Mouse (Mus musculus): ENCODE measurements at regions not wholly inside any gene's neighbourhood (a gene's known extent, or its start where the extent isn't known, plus 50 kb on each side); places are given as distances from the start of the nearest gene placed in this dataset.

GRCm38 (mm10) chr3:35142683-35143082, 492.5 kb downstream of the Sox2 start:
- peak; percentile 45 for DNase-seq (ENCODE audit: extremely low read depth)
- Histone ChIP-seq H3K36me3 (replicated peaks in 1 of 2; ENCODE audit: control insufficient read depth in 1 of 2, insufficient read depth in 1 of 2, low read length in 1 of 2) (no peaks in the 10 kb centered on the region), H3K27ac (ENCODE audit: insufficient read depth, low read depth) (no peak overlapping the region), H3K79me2 (replicated peaks; ENCODE audit: control insufficient read depth, extremely low read depth, insufficient read depth, poor library complexity, severe bottlenecking) (no peaks in the 10 kb centered on the region), H3K4me1 (ENCODE audit: control insufficient read depth in 1 of 2, insufficient read depth in 2 of 2) (peaks cover 5 to 18% of the 10 kb centered on the region in 2 experiments; a peak in 3 of 4 replicates), H3K4me3 (replicated peaks in 1 of 3; ENCODE audit: low read depth in 2 of 3, low read length in 2 of 3, poor library complexity in 1 of 3) (no peak overlapping the region), H3K9me3 (replicated peaks; ENCODE audit: low read length) (peaks cover 9% of the 10 kb centered on the region), H3K27me3 (replicated peaks) (peaks cover 28% of the 10 kb centered on the region), H3K9ac (ENCODE audit: insufficient read depth, low read depth) (no peak overlapping the region), H3K4me2 (ENCODE audit: insufficient read depth, low read depth, poor library complexity, severe bottlenecking) (no peak overlapping the region)
- TF ChIP-seq JUN (IDR thresholded peaks at IDR 0.05; ENCODE audit: insufficient read depth, low read depth, low read length) (no peak), EP300 (IDR thresholded peaks at IDR 0.05; ENCODE audit: low read length) (peak; percentile 72), CHD1 (IDR thresholded peaks at IDR 0.05; ENCODE audit: low read depth, low read length) (no peak), SIN3A (IDR thresholded peaks at IDR 0.05; ENCODE audit: low read length) (no peak), NRF1 (IDR thresholded peaks at IDR 0.05; ENCODE audit: low read depth, low read length) (no peak), TBP (conservative IDR thresholded peaks at IDR 0.05; ENCODE audit: low read depth, low read length) (no peak), UBTF (IDR thresholded peaks at IDR 0.05; ENCODE audit: low read depth, low read length) (no peak), IRF4 (IDR thresholded peaks at IDR 0.05; ENCODE audit: low read depth, low read length) (peak; percentile 68; the same call in 1 of the 2 replicates), MAZ (IDR thresholded peaks at IDR 0.05; ENCODE audit: low read depth, low read length) (no peak), MXI1 (IDR thresholded peaks at IDR 0.05; ENCODE audit: low read depth, low read length) (no peak), MAX (IDR thresholded peaks at IDR 0.05; ENCODE audit: low read length) (no peak), BHLHE40 (IDR thresholded peaks at IDR 0.05; ENCODE audit: low read depth, low read length) (peak; percentile 45), ZMIZ1 (IDR thresholded peaks at IDR 0.05; ENCODE audit: low read depth, low read length) (no peak), CTCF (conservative IDR thresholded peaks at IDR 0.05 in 1 of 2, IDR thresholded peaks at IDR 0.05 in 1 of 2; ENCODE audit: low read depth in 2 of 2, low read length in 2 of 2) (no peak), ZKSCAN1 (IDR thresholded peaks at IDR 0.05; ENCODE audit: borderline replicate concordance, low read depth, low read length) (no peak), NELFE (IDR thresholded peaks at IDR 0.05; ENCODE audit: low read depth, low read length) (no peak), USF2 (conservative IDR thresholded peaks at IDR 0.05; ENCODE audit: low read depth, low read length) (no peak), SMC3 (IDR thresholded peaks at IDR 0.05; ENCODE audit: low read depth, low read length) (no peak), MYC (IDR thresholded peaks at IDR 0.05; ENCODE audit: low read depth, low read length) (no peak), ETS1 (conservative IDR thresholded peaks at IDR 0.05; ENCODE audit: low read depth, low read length) (0 out of 2 replicates have a peak, but pooled peaks have one; percentile 15), ZC3H11A (IDR thresholded peaks at IDR 0.05; ENCODE audit: low read depth, low read length) (no peak), TCF12 (IDR thresholded peaks at IDR 0.05; ENCODE audit: low read depth, low read length) (no peak), MAFK (IDR thresholded peaks at IDR 0.05; ENCODE audit: insufficient replicate concordance, low read length) (peak; percentile 76), USF1 (IDR thresholded peaks at IDR 0.05; ENCODE audit: low read depth, low read length) (no peak), ELF1 (IDR thresholded peaks at IDR 0.05; ENCODE audit: low read depth, low read length) (no peak), POLR2AphosphoS2 (IDR thresholded peaks at IDR 0.05; ENCODE audit: low read depth, low read length) (no peak), HCFC1 (IDR thresholded peaks at IDR 0.05; ENCODE audit: low read depth, low read length) (no peak)
- dilution Hi-C loops (cut with MboI; ENCODE audit: extremely low pct_ligation_motif_present, extremely low pct_unique_long_range_greater_than_20kb, low sequenced_read_pairs) (no loop called here), in situ Hi-C loops (cut with MboI; ENCODE audit: low pct_ligation_motif_present, low pct_unique_long_range_greater_than_20kb, low sequenced_read_pairs) (no loop called here)

Measured in CH12.LX (cell line).